Mouse (Mus musculus) erythroblast, embryonic 14.5 days (primary cell): ENCODE measurements around the gene Pde10a.

Experiments
- GATA1 ChIP-seq: IDR thresholded peaks from 2 replicates; pipeline ENCODE4 v1.6.1; 2012; ENCODE audit warnings: low read length, inconsistent platforms, mixed read lengths
- TAL1 ChIP-seq: IDR thresholded peaks from 3 replicates; pipeline ENCODE4 v1.6.1; 2012; ENCODE audit warnings: low read length, inconsistent platforms, mixed read lengths

DNA sequence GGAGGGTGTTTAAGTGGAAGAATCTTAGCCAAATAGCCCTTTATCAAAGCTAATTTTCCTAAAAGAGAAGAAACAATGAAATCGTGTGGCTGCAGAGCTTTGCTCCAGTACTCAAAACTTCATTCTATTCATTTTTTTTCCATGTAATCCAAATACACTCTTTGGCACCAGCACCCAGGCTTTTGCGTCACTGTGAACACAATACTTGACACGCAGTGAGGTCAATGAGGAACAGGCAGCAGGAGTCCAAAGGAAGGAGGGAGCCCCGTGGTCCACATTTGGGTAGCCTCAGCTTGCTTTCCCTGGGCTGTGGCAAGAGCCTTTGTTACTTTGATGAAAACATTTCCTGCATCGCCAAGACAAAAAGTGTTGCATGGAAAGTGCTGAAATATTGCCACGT lies 284.6 kb downstream of the Pde10a start:
- TF ChIP-seq GATA1 (no peak), TAL1 (no peak)
